Mouse (Mus musculus): ENCODE data around the gene Inpp4b. TPM values are rescaled to one million over a fixed set of nuclear protein-coding genes. Genes with fewer than 3 reads are reported as not detected.

Inpp4b gene
- polyA plus RNA-seq, 1 experiment from 2014 or later: 10.2 TPM

- Histone ChIP-seq H3K27me3 (replicated peaks) (no peaks in the 10 kb centered on the region), H3K4me1 (replicated peaks) (peaks cover 11% of the 10 kb centered on the region; the same call in 1 of the 2 replicates), H3K4me3 (no peak overlapping the region), H3K9me3 (replicated peaks) (no peaks in the 10 kb centered on the region), H3K36me3 (no peaks in the 10 kb centered on the region), H3K9ac (no peak overlapping the region), H3K27ac (ENCODE audit: poor library complexity, severe bottlenecking) (no peak overlapping the region), H3K4me2 (no peak overlapping the region)
- no peak for ATAC-seq (ENCODE audit: insufficient number of reproducible peaks, low FRiP score)
These were observed 170.5 kb downstream of the Inpp4b start for GRCm38 (mm10) chr8:81512826-81513225.

- Histone ChIP-seq H3K9me3 (replicated peaks) (no peaks in the 10 kb centered on the region), H3K9ac (no peak overlapping the region), H3K4me1 (replicated peaks) (peaks cover 11% of the 10 kb centered on the region; the same call in 1 of the 2 replicates), H3K4me3 (no peak overlapping the region), H3K27ac (ENCODE audit: poor library complexity, severe bottlenecking) (no peak overlapping the region), H3K4me2 (no peak overlapping the region), H3K27me3 (replicated peaks) (no peaks in the 10 kb centered on the region), H3K36me3 (no peaks in the 10 kb centered on the region)
- no peak for ATAC-seq (ENCODE audit: insufficient number of reproducible peaks, low FRiP score)
These were observed 172.1 kb downstream of the Inpp4b start for GRCm38 (mm10) chr8:81514425-81514824.

GRCm38 (mm10) chr8:81522085-81522484, 179.7 kb downstream of the Inpp4b start:
- no peaks in the 10 kb centered on the region for H3K27me3 ChIP-seq (replicated peaks)
- H3K4me1 ChIP-seq (replicated peaks): no peaks in the 10 kb centered on the region
- H3K36me3 ChIP-seq: no peaks in the 10 kb centered on the region
- 75% methylated on average over 2 of the region's 2 CpGs for WGBS
- no peak overlapping the region for H3K4me3 ChIP-seq
- no peaks in the 10 kb centered on the region for H3K9me3 ChIP-seq (replicated peaks)
- H3K4me2 ChIP-seq: no peak overlapping the region
- no peak overlapping the region for H3K9ac ChIP-seq
- no peak for ATAC-seq (ENCODE audit: insufficient number of reproducible peaks, low FRiP score)
- no peak overlapping the region for H3K27ac ChIP-seq (ENCODE audit: poor library complexity, severe bottlenecking)

- WGBS: 18% methylated on average over 2 of the region's 2 CpGs
- ATAC-seq (ENCODE audit: insufficient number of reproducible peaks, low FRiP score): no peak
These were observed 182.2 kb downstream of the Inpp4b start for GRCm38 (mm10) chr8:81524561-81524960.

GRCm38 (mm10) chr8:81527661-81528060, 185.3 kb downstream of the Inpp4b start:
- Histone ChIP-seq H3K4me1 (replicated peaks) (no peaks in the 10 kb centered on the region), H3K9ac (no peak overlapping the region), H3K27me3 (replicated peaks) (no peaks in the 10 kb centered on the region), H3K9me3 (replicated peaks) (no peaks in the 10 kb centered on the region), H3K36me3 (no peaks in the 10 kb centered on the region), H3K27ac (ENCODE audit: poor library complexity, severe bottlenecking) (no peak overlapping the region), H3K4me3 (no peak overlapping the region), H3K4me2 (no peak overlapping the region)
- ATAC-seq (ENCODE audit: insufficient number of reproducible peaks, low FRiP score): no peak
- WGBS: 28% methylated on average over 4 of the region's 4 CpGs

More at GRCm38 (mm10) chr8:81524561-81524960, 182.2 kb downstream of the Inpp4b start:
- Histone ChIP-seq H3K4me2 (no peak overlapping the region), H3K27me3 (replicated peaks) (no peaks in the 10 kb centered on the region), H3K9ac (no peak overlapping the region), H3K27ac (ENCODE audit: poor library complexity, severe bottlenecking) (no peak overlapping the region), H3K36me3 (no peaks in the 10 kb centered on the region), H3K4me3 (no peak overlapping the region), H3K9me3 (replicated peaks) (no peaks in the 10 kb centered on the region), H3K4me1 (replicated peaks) (no peaks in the 10 kb centered on the region)

- WGBS: 78% methylated on average over 3 of the region's 3 CpGs
- H3K9me3 ChIP-seq (replicated peaks): no peaks in the 10 kb centered on the region
- H3K4me2 ChIP-seq: no peak overlapping the region
- H3K27me3 ChIP-seq (replicated peaks): no peaks in the 10 kb centered on the region
- no peaks in the 10 kb centered on the region for H3K4me1 ChIP-seq (replicated peaks)
- no peak overlapping the region for H3K9ac ChIP-seq
- H3K27ac ChIP-seq (ENCODE audit: poor library complexity, severe bottlenecking): no peak overlapping the region
- no peaks in the 10 kb centered on the region for H3K36me3 ChIP-seq
- ATAC-seq (ENCODE audit: insufficient number of reproducible peaks, low FRiP score): no peak
- no peak overlapping the region for H3K4me3 ChIP-seq
These were observed 196.0 kb downstream of the Inpp4b start for GRCm38 (mm10) chr8:81538310-81538709.

GRCm38 (mm10) chr8:81558550-81558949, 216.2 kb downstream of the Inpp4b start:
- H3K9ac ChIP-seq: no peak overlapping the region
- no peaks in the 10 kb centered on the region for H3K9me3 ChIP-seq (replicated peaks)
- WGBS: 78% methylated on average over 4 of the region's 4 CpGs
- ATAC-seq (ENCODE audit: insufficient number of reproducible peaks, low FRiP score): no peak
- H3K36me3 ChIP-seq: no peaks in the 10 kb centered on the region
- H3K27ac ChIP-seq (ENCODE audit: poor library complexity, severe bottlenecking): no peak overlapping the region
- H3K4me3 ChIP-seq: no peak overlapping the region
- no peak overlapping the region for H3K4me2 ChIP-seq
- H3K4me1 ChIP-seq (replicated peaks): no peaks in the 10 kb centered on the region
- H3K27me3 ChIP-seq (replicated peaks): no peaks in the 10 kb centered on the region

GRCm38 (mm10) chr8:81562405-81562804, 220.0 kb downstream of the Inpp4b start:
- Histone ChIP-seq H3K4me2 (no peak overlapping the region), H3K27me3 (replicated peaks) (no peaks in the 10 kb centered on the region), H3K9ac (no peak overlapping the region), H3K4me3 (no peak overlapping the region), H3K9me3 (replicated peaks) (no peaks in the 10 kb centered on the region), H3K4me1 (replicated peaks) (no peaks in the 10 kb centered on the region), H3K36me3 (no peaks in the 10 kb centered on the region), H3K27ac (ENCODE audit: poor library complexity, severe bottlenecking) (no peak overlapping the region)
- ATAC-seq (ENCODE audit: insufficient number of reproducible peaks, low FRiP score): no peak
- 46% methylated on average over 1 of the region's 1 CpGs for WGBS

GRCm38 (mm10) chr8:81565484-81565883, 223.1 kb downstream of the Inpp4b start:
- no peaks in the 10 kb centered on the region for H3K27me3 ChIP-seq (replicated peaks)
- no peak overlapping the region for H3K27ac ChIP-seq (ENCODE audit: poor library complexity, severe bottlenecking)
- H3K4me1 ChIP-seq (replicated peaks): no peaks in the 10 kb centered on the region
- H3K4me2 ChIP-seq: no peak overlapping the region
- no peaks in the 10 kb centered on the region for H3K9me3 ChIP-seq (replicated peaks)
- no peaks in the 10 kb centered on the region for H3K36me3 ChIP-seq
- 78% methylated on average over 4 of the region's 4 CpGs for WGBS
- H3K9ac ChIP-seq: no peak overlapping the region
- no peak for ATAC-seq (ENCODE audit: insufficient number of reproducible peaks, low FRiP score)
- H3K4me3 ChIP-seq: no peak overlapping the region

- H3K4me1 ChIP-seq (replicated peaks): no peaks in the 10 kb centered on the region
- no peaks in the 10 kb centered on the region for H3K36me3 ChIP-seq
- H3K9me3 ChIP-seq (replicated peaks): no peaks in the 10 kb centered on the region
- no peak overlapping the region for H3K9ac ChIP-seq
- H3K27me3 ChIP-seq (replicated peaks): no peaks in the 10 kb centered on the region
- no peak overlapping the region for H3K27ac ChIP-seq (ENCODE audit: poor library complexity, severe bottlenecking)
- H3K4me2 ChIP-seq: no peak overlapping the region
- WGBS: 74% methylated on average over 1 of the region's 1 CpGs
- no peak overlapping the region for H3K4me3 ChIP-seq
- ATAC-seq (ENCODE audit: insufficient number of reproducible peaks, low FRiP score): no peak
These were observed 230.2 kb downstream of the Inpp4b start for GRCm38 (mm10) chr8:81572319-81573104.

- H3K36me3 ChIP-seq: no peaks in the 10 kb centered on the region
- WGBS: 80% methylated on average over 3 of the region's 3 CpGs
- no peak for ATAC-seq (ENCODE audit: insufficient number of reproducible peaks, low FRiP score)
- no peaks in the 10 kb centered on the region for H3K27me3 ChIP-seq (replicated peaks)
- no peak overlapping the region for H3K9ac ChIP-seq
- no peak overlapping the region for H3K27ac ChIP-seq (ENCODE audit: poor library complexity, severe bottlenecking)
- no peak overlapping the region for H3K4me2 ChIP-seq
- H3K4me1 ChIP-seq (replicated peaks): no peaks in the 10 kb centered on the region
- no peaks in the 10 kb centered on the region for H3K9me3 ChIP-seq (replicated peaks)
- no peak overlapping the region for H3K4me3 ChIP-seq
These were observed 233.0 kb downstream of the Inpp4b start for GRCm38 (mm10) chr8:81575268-81575917.
